Mouse (Mus musculus): ENCODE measurements at regions not wholly inside any gene's neighbourhood (a gene's known extent, or its start where the extent isn't known, plus 50 kb on each side); places are given as distances from the start of the nearest gene placed in this dataset.

DNA sequence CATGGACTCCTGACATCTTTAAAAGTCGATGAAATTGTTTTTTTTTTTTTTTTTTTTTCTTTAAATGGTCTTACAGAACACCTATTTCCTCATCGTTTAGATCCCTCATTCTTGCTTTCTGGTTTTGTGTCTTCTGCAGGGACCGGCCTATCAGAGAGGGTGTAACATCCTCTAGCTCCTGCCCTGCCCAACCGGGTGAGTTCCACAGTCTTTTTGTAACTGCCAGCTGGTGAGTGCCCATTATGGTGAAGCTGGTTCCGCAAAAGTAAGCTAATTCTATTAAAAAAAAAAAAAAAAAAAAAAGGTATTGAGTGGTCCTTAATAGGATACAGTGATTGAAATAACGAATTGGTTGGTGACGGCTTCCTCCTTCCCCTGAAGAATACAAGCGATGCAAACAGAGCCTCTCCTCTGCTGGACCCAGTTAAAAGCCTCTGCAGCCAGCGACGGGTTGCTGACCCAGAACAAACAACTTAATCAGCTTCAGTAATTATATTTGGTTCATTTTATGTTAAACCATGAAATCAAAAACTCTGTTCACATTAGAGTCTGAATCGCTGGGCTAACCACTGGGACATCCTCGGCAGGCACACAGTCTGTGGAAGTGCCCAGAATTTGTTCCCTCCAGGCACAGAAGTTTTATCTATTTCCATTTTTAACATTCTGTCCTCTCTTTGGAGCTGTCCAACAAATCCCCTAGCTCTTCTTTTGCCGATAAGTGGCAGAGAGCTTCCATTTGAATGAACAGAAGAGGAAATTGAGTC, 126.9 kb upstream of the Pabpc6 start:
- H3K27me3 ChIP-seq (ENCODE audit: control insufficient read depth, insufficient read depth, low read length), result no peaks in the 10 kb centered on the region
- no peak overlapping the region for H3K4me3 ChIP-seq (ENCODE audit: low read depth, low read length)
- ATAC-seq (ENCODE audit: insufficient read depth, low FRiP score, low TSS enrichment) (no peak), DNase-seq (ENCODE audit: low spot score) (no peak)
- no peak overlapping the region for H3K4me2 ChIP-seq (ENCODE audit: low read depth)
- H3K36me3 ChIP-seq (ENCODE audit: control insufficient read depth, insufficient read depth, low read length), result no peaks in the 10 kb centered on the region
- H3K9me3 ChIP-seq (ENCODE audit: control insufficient read depth, low read length), result no peaks in the 10 kb centered on the region
- 73% methylated on average over 13 of the region's 13 CpGs for whole genome bisulfite sequencing
- H3K27ac ChIP-seq (ENCODE audit: low read depth, low read length), result no peak overlapping the region
- H3K9ac ChIP-seq (ENCODE audit: low read length), result no peak overlapping the region
- no peaks in the 10 kb centered on the region for H3K4me1 ChIP-seq (ENCODE audit: control insufficient read depth, insufficient read depth, low read length)

DNA sequence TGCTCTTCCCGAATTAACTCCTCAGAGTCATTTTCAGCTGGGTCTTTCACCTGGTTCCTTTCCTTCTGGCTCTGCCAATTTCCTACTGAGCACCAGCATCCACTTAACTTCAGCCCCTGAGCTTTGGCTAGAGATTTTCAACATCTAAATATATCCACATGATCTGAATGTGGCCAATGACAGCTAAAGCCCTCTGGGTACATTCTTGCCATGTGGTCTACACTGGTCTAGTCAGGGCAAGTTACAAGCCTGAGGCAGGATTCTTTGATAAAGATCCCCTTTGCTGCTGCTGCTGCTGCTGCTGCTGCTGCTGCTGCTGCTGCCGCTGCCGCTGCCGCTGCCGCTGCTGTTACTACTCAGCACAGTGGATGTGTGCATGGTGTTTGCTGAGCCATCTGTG, 109.3 kb upstream of the Pabpc6 start:
- peaks cover 6% of the 10 kb centered on the region for H3K4me1 ChIP-seq (ENCODE audit: control insufficient read depth, insufficient read depth, low read length)
- no peak overlapping the region for H3K27ac ChIP-seq (ENCODE audit: low read depth, low read length)
- no peaks in the 10 kb centered on the region for H3K36me3 ChIP-seq (ENCODE audit: control insufficient read depth, insufficient read depth, low read length)
- H3K9ac ChIP-seq (ENCODE audit: low read length), result no peak overlapping the region
- H3K27me3 ChIP-seq (ENCODE audit: control insufficient read depth, insufficient read depth, low read length), result no peaks in the 10 kb centered on the region
- no peak overlapping the region for H3K4me3 ChIP-seq (ENCODE audit: low read depth, low read length)
- no peaks in the 10 kb centered on the region for H3K9me3 ChIP-seq (ENCODE audit: control insufficient read depth, low read length)
- H3K4me2 ChIP-seq (ENCODE audit: low read depth), result no peak overlapping the region
- no peak for ATAC-seq (ENCODE audit: insufficient read depth, low FRiP score, low TSS enrichment)
- WGBS, result 85% methylated on average over 5 of the region's 5 CpGs
- no peak for DNase-seq (ENCODE audit: low spot score)

DNA sequence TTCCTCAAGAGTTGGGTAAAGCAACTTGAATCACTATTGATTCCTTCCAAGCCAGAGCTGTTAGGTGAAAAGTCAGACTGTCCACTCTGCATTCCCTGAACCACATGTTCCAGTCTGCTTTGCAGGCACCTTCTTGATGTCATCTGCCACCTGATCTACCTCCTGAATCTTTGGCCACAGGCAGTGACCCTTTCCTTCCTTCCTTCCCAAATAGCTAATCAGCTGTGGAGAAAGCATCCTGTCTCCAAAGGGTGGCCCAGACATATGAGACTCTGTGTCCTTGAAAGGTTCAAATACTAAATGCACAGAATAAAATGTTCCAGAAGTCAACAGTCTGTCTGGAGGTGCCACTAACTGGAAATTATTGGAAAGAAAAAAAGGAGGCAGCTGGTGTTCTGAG, 107.6 kb upstream of the Pabpc6 start:
- H3K9me3 ChIP-seq (ENCODE audit: control insufficient read depth, low read length), result no peaks in the 10 kb centered on the region
- H3K27me3 ChIP-seq (ENCODE audit: control insufficient read depth, insufficient read depth, low read length), result no peaks in the 10 kb centered on the region
- DNase-seq (ENCODE audit: low spot score) (no peak), ATAC-seq (ENCODE audit: insufficient read depth, low FRiP score, low TSS enrichment) (no peak)
- no peak overlapping the region for H3K4me3 ChIP-seq (ENCODE audit: low read depth, low read length)
- H3K27ac ChIP-seq (ENCODE audit: low read depth, low read length), result peak overlapping the region; percentile 60
- no peak overlapping the region for H3K4me2 ChIP-seq (ENCODE audit: low read depth)
- no peaks in the 10 kb centered on the region for H3K36me3 ChIP-seq (ENCODE audit: control insufficient read depth, insufficient read depth, low read length)
- no peak overlapping the region for H3K9ac ChIP-seq (ENCODE audit: low read length)
- peaks cover 6% of the 10 kb centered on the region for H3K4me1 ChIP-seq (ENCODE audit: control insufficient read depth, insufficient read depth, low read length)

DNA sequence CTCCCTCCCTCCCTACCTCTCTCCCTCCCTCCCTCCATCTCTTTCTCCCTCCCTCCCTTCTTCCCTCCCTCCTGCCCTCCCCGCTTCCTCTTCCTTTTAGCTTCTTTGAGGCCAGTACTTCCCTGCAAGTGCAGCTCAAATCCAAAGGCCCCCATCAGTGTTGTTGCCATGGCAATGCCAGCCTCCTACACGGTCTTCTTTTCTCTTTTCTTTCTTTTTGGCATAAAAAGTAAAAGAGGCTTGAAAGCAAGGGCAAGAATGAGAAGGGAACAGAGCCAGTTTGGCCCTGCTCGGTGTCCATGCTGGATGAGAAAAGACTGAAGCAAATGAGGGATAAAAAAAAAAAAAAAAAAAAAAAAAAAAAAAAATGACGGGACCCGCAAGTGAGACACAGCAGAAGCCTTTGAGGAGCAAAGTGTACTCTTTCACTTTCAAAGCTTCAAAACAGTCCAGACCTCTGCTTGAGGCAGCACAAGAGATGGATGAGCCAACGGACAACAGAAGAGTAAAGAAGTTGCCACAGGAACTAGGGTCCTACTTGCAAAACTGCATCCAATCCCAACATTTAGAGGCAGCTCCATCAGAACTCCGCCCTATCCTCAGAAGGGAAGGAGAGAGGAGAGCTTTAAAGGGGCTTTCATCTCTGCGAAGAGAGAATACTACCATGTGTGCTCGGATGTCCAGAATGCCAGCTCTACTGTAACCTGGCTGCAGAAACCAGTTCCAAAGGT, 106.9 kb upstream of the Pabpc6 start:
- Histone ChIP-seq H3K27me3 (ENCODE audit: control insufficient read depth, insufficient read depth, low read length) (no peaks in the 10 kb centered on the region), H3K4me2 (ENCODE audit: low read depth) (no peak overlapping the region), H3K9me3 (ENCODE audit: control insufficient read depth, low read length) (no peaks in the 10 kb centered on the region), H3K27ac (ENCODE audit: low read depth, low read length) (peak overlapping the region; percentile 60), H3K4me1 (ENCODE audit: control insufficient read depth, insufficient read depth, low read length) (peaks cover 6% of the 10 kb centered on the region), H3K36me3 (ENCODE audit: control insufficient read depth, insufficient read depth, low read length) (no peaks in the 10 kb centered on the region), H3K9ac (ENCODE audit: low read length) (no peak overlapping the region), H3K4me3 (ENCODE audit: low read depth, low read length) (no peak overlapping the region)
- peak; percentile 51 for DNase-seq (ENCODE audit: low spot score)
- peak; percentile 82 for ATAC-seq (ENCODE audit: insufficient read depth, low FRiP score, low TSS enrichment)
- WGBS, result 38% methylated on average over 8 of the region's 9 CpGs

DNA sequence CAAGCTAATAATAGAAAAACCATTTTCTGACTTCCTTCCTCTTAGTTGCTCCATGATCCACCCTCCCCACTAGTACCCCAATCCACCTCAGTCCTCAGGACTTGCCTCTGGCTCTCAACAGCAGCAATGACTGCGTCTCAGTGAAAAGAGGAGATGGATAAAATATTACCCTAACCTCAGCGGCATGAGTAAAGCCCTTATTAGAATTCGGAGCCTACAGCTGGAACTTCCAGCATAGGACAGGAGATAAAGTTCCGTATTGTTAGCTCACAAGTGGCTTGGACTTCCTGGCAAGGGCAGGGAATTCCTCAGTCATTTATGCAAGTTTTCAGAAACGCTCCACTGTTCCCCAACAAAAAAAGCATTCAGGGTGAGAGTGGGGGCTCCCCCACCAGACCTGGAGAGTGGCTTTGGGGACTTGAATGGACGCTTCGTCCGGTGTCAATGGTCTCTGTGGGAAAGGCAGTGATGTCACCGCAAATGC, 106.2 kb upstream of the Pabpc6 start:
- Histone ChIP-seq H3K4me3 (ENCODE audit: low read depth, low read length) (no peak overlapping the region), H3K27ac (ENCODE audit: low read depth, low read length) (peak overlapping the region; percentile 60), H3K9ac (ENCODE audit: low read length) (no peak overlapping the region), H3K9me3 (ENCODE audit: control insufficient read depth, low read length) (no peaks in the 10 kb centered on the region), H3K27me3 (ENCODE audit: control insufficient read depth, insufficient read depth, low read length) (no peaks in the 10 kb centered on the region), H3K4me2 (ENCODE audit: low read depth) (no peak overlapping the region), H3K4me1 (ENCODE audit: control insufficient read depth, insufficient read depth, low read length) (peaks cover 6% of the 10 kb centered on the region), H3K36me3 (ENCODE audit: control insufficient read depth, insufficient read depth, low read length) (no peaks in the 10 kb centered on the region)
- DNase-seq (ENCODE audit: low spot score), result peak; percentile 69
- ATAC-seq (ENCODE audit: insufficient read depth, low FRiP score, low TSS enrichment), result peak; percentile 89
- 34% methylated on average over 9 of the region's 9 CpGs for WGBS

DNA sequence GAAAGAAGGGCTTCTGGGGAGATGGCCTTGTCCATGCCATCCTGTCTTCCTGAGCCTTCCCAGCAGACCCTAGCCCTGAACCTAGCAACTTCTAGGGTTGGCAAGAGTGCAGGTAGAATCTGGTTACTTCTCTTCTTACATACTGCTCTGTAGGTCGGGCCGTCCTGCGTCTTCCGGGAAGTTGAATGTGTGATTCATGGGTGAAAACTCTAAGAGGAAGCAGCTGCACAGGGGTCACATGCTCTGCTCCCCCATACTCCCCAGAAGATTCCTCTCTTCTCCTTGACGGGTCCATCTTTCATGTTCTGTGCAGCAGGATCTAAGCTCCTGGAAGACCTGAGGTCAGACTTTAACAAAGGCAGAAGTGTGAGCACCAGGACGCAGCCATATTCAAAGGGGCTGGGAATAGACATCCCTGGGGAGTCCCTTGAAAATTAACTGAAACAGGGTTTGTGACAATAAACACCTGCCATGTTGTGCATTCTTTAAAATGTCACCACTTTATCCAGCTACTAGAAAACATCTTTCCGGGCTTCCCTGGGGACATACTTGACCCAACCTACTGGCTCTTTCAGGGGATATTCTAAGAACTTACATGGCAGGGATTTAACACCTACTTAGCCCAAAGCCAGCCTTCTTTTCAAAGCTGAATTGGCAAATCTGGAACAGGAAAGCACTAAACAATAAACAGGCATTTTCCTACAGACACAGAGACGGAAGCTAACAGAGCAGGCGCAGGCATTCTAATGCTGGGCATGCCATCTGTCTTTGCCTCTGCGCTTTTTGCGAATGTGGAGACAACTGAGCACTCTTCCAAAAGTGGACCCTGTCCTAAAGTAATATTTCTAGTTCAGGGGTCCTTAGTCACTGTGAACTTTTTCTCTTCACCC, 105.5 kb upstream of the Pabpc6 start:
- Histone ChIP-seq H3K27ac (ENCODE audit: low read depth, low read length) (peak overlapping the region; percentile 60), H3K9me3 (ENCODE audit: control insufficient read depth, low read length) (no peaks in the 10 kb centered on the region), H3K4me3 (ENCODE audit: low read depth, low read length) (no peak overlapping the region), H3K4me1 (ENCODE audit: control insufficient read depth, insufficient read depth, low read length) (peaks cover 6% of the 10 kb centered on the region), H3K27me3 (ENCODE audit: control insufficient read depth, insufficient read depth, low read length) (no peaks in the 10 kb centered on the region), H3K9ac (ENCODE audit: low read length) (no peak overlapping the region), H3K4me2 (ENCODE audit: low read depth) (no peak overlapping the region), H3K36me3 (ENCODE audit: control insufficient read depth, insufficient read depth, low read length) (no peaks in the 10 kb centered on the region)
- DNase-seq (ENCODE audit: low spot score) (no peak), ATAC-seq (ENCODE audit: insufficient read depth, low FRiP score, low TSS enrichment) (no peak; the same call in 1 of the 2 replicates)
- 68% methylated on average over 11 of the region's 11 CpGs for WGBS

DNA sequence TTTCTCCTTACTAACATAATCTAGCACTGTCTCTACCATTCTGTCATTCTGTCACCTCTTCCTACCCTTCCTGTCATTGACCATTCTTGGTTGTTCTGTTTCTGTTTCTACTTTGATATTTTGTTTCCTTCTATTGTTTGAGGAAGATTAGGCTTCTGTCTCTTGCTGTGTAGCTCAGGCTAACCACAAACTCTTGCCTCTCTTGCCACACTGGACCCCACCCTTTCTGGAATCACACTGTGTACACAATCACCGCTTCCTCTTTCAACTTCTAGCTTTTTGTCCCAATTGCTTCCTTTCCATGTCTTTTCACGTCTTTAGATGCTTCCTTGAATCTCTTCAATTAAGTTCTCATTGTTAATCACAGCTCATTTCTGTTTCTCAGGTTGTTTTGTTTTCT, 104.2 kb upstream of the Pabpc6 start:
- no peak overlapping the region for H3K4me2 ChIP-seq (ENCODE audit: low read depth)

DNA sequence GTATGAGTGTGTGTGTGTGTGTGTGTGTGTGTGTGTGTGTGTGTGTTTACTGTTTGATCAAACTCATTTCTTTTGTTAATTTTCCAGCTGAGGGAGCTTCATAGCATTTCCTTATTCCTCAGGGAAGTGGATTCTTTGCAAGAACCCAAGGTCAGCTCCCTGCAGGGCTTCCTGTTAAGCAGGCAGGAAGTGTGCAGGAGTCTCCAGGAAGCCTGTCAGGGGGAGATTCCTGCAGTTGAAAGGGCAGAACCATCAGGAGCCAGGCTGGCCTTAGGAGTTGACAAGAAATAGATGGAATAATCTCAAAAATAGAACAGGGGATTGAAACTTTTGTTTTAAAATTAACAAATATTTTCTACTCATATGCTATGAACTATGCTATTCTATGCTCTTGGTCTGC, 98.8 kb upstream of the Pabpc6 start:
- DNase-seq (ENCODE audit: low spot score) (no peak), ATAC-seq (ENCODE audit: insufficient read depth, low FRiP score, low TSS enrichment) (no peak)
- H3K4me2 ChIP-seq (ENCODE audit: low read depth), result no peak overlapping the region
- no peaks in the 10 kb centered on the region for H3K36me3 ChIP-seq (ENCODE audit: control insufficient read depth, insufficient read depth, low read length)
- H3K9me3 ChIP-seq (ENCODE audit: control insufficient read depth, low read length), result no peaks in the 10 kb centered on the region
- H3K27ac ChIP-seq (ENCODE audit: low read depth, low read length), result no peak overlapping the region
- no peak overlapping the region for H3K4me3 ChIP-seq (ENCODE audit: low read depth, low read length)
- no peaks in the 10 kb centered on the region for H3K27me3 ChIP-seq (ENCODE audit: control insufficient read depth, insufficient read depth, low read length)
- H3K4me1 ChIP-seq (ENCODE audit: control insufficient read depth, insufficient read depth, low read length), result peaks cover 9% of the 10 kb centered on the region; the same call in 1 of the 2 replicates
- no peak overlapping the region for H3K9ac ChIP-seq (ENCODE audit: low read length)

More for the DNA sequence above, 104.2 kb upstream of the Pabpc6 start:
- 84% methylated on average over 2 of the region's 2 CpGs for WGBS
- Histone ChIP-seq H3K27me3 (ENCODE audit: control insufficient read depth, insufficient read depth, low read length) (no peaks in the 10 kb centered on the region), H3K27ac (ENCODE audit: low read depth, low read length) (no peak overlapping the region), H3K9me3 (ENCODE audit: control insufficient read depth, low read length) (no peaks in the 10 kb centered on the region), H3K4me1 (ENCODE audit: control insufficient read depth, insufficient read depth, low read length) (peaks cover 6% of the 10 kb centered on the region), H3K4me3 (ENCODE audit: low read depth, low read length) (no peak overlapping the region), H3K9ac (ENCODE audit: low read length) (no peak overlapping the region), H3K36me3 (ENCODE audit: control insufficient read depth, insufficient read depth, low read length) (no peaks in the 10 kb centered on the region)
- no peak for ATAC-seq (ENCODE audit: insufficient read depth, low FRiP score, low TSS enrichment)
- no peak for DNase-seq (ENCODE audit: low spot score)

All from neural tube, embryonic 11.5 days (tissue).